Mouse (Mus musculus): ENCODE measurements at regions not wholly inside any gene's neighbourhood (a gene's known extent, or its start where the extent isn't known, plus 50 kb on each side); places are given as distances from the start of the nearest gene placed in this dataset.

DNA sequence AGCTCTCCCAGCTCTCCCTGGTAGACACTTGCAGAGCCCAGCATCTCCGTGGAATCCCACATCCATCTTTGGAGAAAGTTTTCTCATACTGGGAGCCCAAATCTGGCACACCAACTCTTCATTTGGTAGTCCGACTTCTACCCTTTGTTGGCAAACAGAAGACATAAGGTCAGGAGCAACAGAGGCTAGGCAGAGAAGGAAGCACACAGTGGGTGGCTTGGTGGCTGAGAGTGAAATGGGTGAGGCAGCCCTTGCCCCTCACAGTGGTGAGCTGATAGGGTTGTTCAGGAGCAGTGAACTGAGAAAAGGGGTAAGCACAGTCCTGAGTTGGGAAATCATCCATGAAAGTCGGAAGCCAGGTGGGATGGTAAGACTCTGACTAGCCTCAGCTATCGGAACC, 157.6 kb upstream of the Arid2 start:
- no peak for ATAC-seq (ENCODE audit: low FRiP score, low TSS enrichment)
- Histone ChIP-seq H3K36me3 (ENCODE audit: control insufficient read depth, insufficient read depth, low read length) (no peaks in the 10 kb centered on the region), H3K4me2 (replicated peaks; ENCODE audit: low read depth) (no peak overlapping the region), H3K9me3 (ENCODE audit: control insufficient read depth, low read length) (no peaks in the 10 kb centered on the region), H3K27me3 (ENCODE audit: control insufficient read depth, insufficient read depth, low read length) (no peaks in the 10 kb centered on the region), H3K4me3 (ENCODE audit: low read depth, low read length) (no peak overlapping the region), H3K27ac (replicated peaks) (no peak overlapping the region), H3K9ac (ENCODE audit: low read length) (no peak overlapping the region), H3K4me1 (replicated peaks; ENCODE audit: control insufficient read depth, insufficient read depth) (peaks cover 2% of the 10 kb centered on the region; the same call in 1 of the 2 replicates)
- TF ChIP-seq EP300 (optimal IDR thresholded peaks at IDR 0.05) (no peak), CTCF (IDR thresholded peaks at IDR 0.05; ENCODE audit: low read depth) (no peak)
- DNase-seq (ENCODE audit: low spot score) = no peak
- 90% methylated on average over 4 of the region's 4 CpGs for whole genome bisulfite sequencing

DNA sequence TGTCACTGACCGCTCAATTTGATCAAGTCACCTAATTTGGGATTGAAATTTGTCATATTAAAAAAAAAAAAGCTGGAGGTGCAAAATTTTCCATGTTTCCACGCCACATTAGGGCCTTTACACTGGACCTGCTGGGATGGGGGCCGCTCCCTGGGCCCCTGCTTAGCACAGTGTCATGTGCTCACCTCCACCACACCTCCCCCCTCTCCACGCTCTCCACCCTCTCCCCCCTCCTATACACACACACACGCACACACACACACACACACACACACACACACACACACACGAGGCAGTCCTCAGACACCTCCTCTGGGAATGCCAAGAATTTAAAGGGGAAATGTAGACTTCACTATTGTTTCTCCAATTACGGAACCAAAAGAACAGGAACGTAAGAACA, 156.8 kb upstream of the Arid2 start:
- H3K27me3 ChIP-seq (ENCODE audit: control insufficient read depth, insufficient read depth, low read length) = no peaks in the 10 kb centered on the region

DNA sequence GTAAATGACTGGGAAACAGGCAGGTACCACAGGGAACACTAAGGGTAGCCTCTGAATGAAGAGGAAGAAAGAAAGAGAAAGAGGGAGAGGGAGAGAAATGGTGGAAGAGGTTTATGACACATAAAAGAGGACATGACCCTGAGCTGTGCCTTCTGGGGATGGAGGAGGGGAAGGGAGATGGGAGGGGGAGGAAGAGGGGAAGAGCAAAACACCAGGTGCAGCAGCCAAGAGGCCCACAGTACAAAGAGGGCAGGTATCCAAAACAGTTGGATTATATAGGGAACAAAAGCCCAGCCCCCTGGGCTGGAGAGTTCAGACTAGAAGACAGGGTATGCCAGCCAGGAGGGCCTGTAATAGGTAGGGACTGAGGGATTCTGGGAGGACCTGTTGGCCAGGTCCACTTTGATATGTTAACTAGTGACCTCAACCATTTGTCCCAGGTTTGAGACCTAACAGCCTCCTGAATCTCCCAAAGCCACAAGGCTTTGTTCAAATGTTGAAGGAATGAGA, 155.7 kb upstream of the Arid2 start:
- Histone ChIP-seq H3K4me3 (ENCODE audit: low read depth, low read length) (no peak overlapping the region), H3K36me3 (ENCODE audit: control insufficient read depth, insufficient read depth, low read length) (no peaks in the 10 kb centered on the region), H3K4me1 (replicated peaks; ENCODE audit: control insufficient read depth, insufficient read depth) (peaks cover 2% of the 10 kb centered on the region; the same call in 1 of the 2 replicates), H3K9me3 (ENCODE audit: control insufficient read depth, low read length) (no peaks in the 10 kb centered on the region), H3K27ac (replicated peaks) (no peak overlapping the region), H3K9ac (ENCODE audit: low read length) (no peak overlapping the region), H3K4me2 (replicated peaks; ENCODE audit: low read depth) (no peak overlapping the region), H3K27me3 (ENCODE audit: control insufficient read depth, insufficient read depth, low read length) (no peaks in the 10 kb centered on the region)
- TF ChIP-seq EP300 (optimal IDR thresholded peaks at IDR 0.05) = no peak
- TF ChIP-seq CTCF (IDR thresholded peaks at IDR 0.05; ENCODE audit: low read depth) = no peak
- no peak for DNase-seq (ENCODE audit: low spot score)
- no peak for ATAC-seq (ENCODE audit: low FRiP score, low TSS enrichment)

More for the DNA sequence above, 156.8 kb upstream of the Arid2 start:
- ATAC-seq (ENCODE audit: low FRiP score, low TSS enrichment) (no peak), DNase-seq (ENCODE audit: low spot score) (no peak)
- H3K9me3 ChIP-seq (ENCODE audit: control insufficient read depth, low read length) = no peaks in the 10 kb centered on the region
- H3K27ac ChIP-seq (replicated peaks) = no peak overlapping the region
- H3K36me3 ChIP-seq (ENCODE audit: control insufficient read depth, insufficient read depth, low read length) = no peaks in the 10 kb centered on the region
- H3K9ac ChIP-seq (ENCODE audit: low read length) = no peak overlapping the region
- no peak overlapping the region for H3K4me3 ChIP-seq (ENCODE audit: low read depth, low read length)
- 71% methylated on average over 8 of the region's 8 CpGs for WGBS
- TF ChIP-seq CTCF (IDR thresholded peaks at IDR 0.05; ENCODE audit: low read depth) (no peak), EP300 (optimal IDR thresholded peaks at IDR 0.05) (no peak)
- peaks cover 2% of the 10 kb centered on the region; the same call in 1 of the 2 replicates for H3K4me1 ChIP-seq (replicated peaks; ENCODE audit: control insufficient read depth, insufficient read depth)
- H3K4me2 ChIP-seq (replicated peaks; ENCODE audit: low read depth) = no peak overlapping the region

DNA sequence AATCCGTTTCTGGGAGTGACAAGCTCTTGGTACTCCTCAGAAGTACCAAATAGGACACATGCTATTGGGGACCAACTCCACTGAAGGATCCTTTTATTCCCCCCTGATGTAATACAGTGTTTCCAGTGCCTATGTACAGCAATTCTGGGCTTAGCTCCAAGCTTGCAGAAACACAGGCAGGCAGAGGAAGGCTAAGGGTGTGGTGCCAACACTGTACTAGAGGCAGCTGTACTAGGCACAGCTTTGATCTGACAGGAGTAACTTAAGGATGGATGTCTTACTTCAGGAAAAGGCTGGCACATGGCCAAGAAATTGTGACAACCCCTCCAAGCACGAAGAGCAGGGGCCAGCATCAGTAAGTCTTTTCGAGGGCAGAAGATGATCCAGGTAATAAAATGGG, 154.7 kb upstream of the Arid2 start:
- no peaks in the 10 kb centered on the region for H3K36me3 ChIP-seq (ENCODE audit: control insufficient read depth, insufficient read depth, low read length)
- H3K27me3 ChIP-seq (ENCODE audit: control insufficient read depth, insufficient read depth, low read length) = no peaks in the 10 kb centered on the region
- TF ChIP-seq EP300 (optimal IDR thresholded peaks at IDR 0.05) (no peak), CTCF (IDR thresholded peaks at IDR 0.05; ENCODE audit: low read depth) (no peak)
- H3K4me3 ChIP-seq (ENCODE audit: low read depth, low read length) = no peak overlapping the region
- ATAC-seq (ENCODE audit: low FRiP score, low TSS enrichment) (peak; percentile 69; the same call in 1 of the 2 replicates), DNase-seq (ENCODE audit: low spot score) (peak; percentile 16)
- 40% methylated on average over 3 of the region's 3 CpGs for WGBS
- no peak overlapping the region for H3K27ac ChIP-seq (replicated peaks)
- H3K9me3 ChIP-seq (ENCODE audit: control insufficient read depth, low read length) = no peaks in the 10 kb centered on the region
- H3K4me2 ChIP-seq (replicated peaks; ENCODE audit: low read depth) = no peak overlapping the region
- H3K4me1 ChIP-seq (replicated peaks; ENCODE audit: control insufficient read depth, insufficient read depth) = peaks cover 2% of the 10 kb centered on the region; the same call in 1 of the 2 replicates
- no peak overlapping the region for H3K9ac ChIP-seq (ENCODE audit: low read length)

DNA sequence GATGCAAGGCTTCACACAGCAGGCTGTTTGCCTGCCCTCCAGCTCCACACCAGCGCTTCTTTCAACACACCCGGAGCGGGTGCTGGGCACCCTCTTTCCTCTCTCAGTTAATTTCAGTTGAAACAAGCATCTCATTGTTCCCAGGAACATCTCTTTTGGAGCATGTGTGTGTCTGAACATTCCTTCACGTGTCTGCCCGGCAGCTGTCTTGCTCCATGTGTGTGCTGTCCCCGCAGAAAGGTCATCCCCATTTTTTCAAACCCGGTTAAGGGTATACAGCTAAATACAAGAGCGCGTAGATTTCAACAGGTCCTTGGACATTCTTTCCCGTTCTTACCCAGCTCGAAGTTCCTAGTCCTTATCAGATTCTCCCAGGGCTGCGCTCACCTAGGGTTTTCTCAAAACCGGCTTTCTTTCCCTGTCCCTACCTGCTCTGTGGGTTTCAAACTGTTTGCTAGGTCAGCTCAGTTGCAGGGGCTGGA, 152.0 kb upstream of the Arid2 start:
- no peak overlapping the region for H3K9ac ChIP-seq (ENCODE audit: low read length)
- TF ChIP-seq EP300 (optimal IDR thresholded peaks at IDR 0.05) (no peak), CTCF (IDR thresholded peaks at IDR 0.05; ENCODE audit: low read depth) (no peak)
- ATAC-seq (ENCODE audit: low FRiP score, low TSS enrichment) (peak; percentile 57; the same call in 1 of the 2 replicates), DNase-seq (ENCODE audit: low spot score) (peak; percentile 18)
- 0 out of 2 replicates have a peak overlapping the region, but pooled peaks have one; percentile 8 for H3K4me3 ChIP-seq (ENCODE audit: low read depth, low read length)
- no peaks in the 10 kb centered on the region for H3K9me3 ChIP-seq (ENCODE audit: control insufficient read depth, low read length)
- H3K36me3 ChIP-seq (ENCODE audit: control insufficient read depth, insufficient read depth, low read length) = no peaks in the 10 kb centered on the region
- peaks cover 2% of the 10 kb centered on the region; the same call in 1 of the 2 replicates for H3K4me1 ChIP-seq (replicated peaks; ENCODE audit: control insufficient read depth, insufficient read depth)
- H3K27me3 ChIP-seq (ENCODE audit: control insufficient read depth, insufficient read depth, low read length) = no peaks in the 10 kb centered on the region
- 20% methylated on average over 13 of the region's 13 CpGs for WGBS
- no peak overlapping the region; the same call in 1 of the 2 replicates for H3K4me2 ChIP-seq (replicated peaks; ENCODE audit: low read depth)
- H3K27ac ChIP-seq (replicated peaks) = no peak overlapping the region

DNA sequence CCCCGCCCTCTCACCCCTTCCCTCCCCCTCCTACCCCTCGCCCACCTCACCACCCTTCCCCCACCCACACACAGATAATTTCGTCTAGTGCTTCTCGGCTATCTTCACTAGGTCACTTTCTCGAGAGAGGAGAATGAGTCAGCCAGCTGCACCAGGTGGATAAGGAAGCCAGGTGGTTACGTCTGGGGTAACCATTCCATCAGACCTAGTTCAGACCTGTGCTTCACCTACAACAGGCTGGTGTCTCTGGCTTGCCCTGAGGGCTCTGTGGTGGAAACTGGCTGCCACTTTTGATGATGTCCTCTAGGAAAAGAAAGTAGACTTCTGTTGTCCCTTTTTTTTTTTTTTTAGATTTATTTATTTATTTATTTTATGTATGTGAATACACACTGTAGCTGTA, 151.5 kb upstream of the Arid2 start:
- Histone ChIP-seq H3K27ac (replicated peaks) (no peak overlapping the region), H3K4me1 (replicated peaks; ENCODE audit: control insufficient read depth, insufficient read depth) (peaks cover 2% of the 10 kb centered on the region; the same call in 1 of the 2 replicates), H3K4me2 (replicated peaks; ENCODE audit: low read depth) (no peak overlapping the region; the same call in 1 of the 2 replicates), H3K9ac (ENCODE audit: low read length) (no peak overlapping the region), H3K4me3 (ENCODE audit: low read depth, low read length) (0 out of 2 replicates have a peak overlapping the region, but pooled peaks have one; percentile 8), H3K9me3 (ENCODE audit: control insufficient read depth, low read length) (no peaks in the 10 kb centered on the region), H3K36me3 (ENCODE audit: control insufficient read depth, insufficient read depth, low read length) (no peaks in the 10 kb centered on the region), H3K27me3 (ENCODE audit: control insufficient read depth, insufficient read depth, low read length) (no peaks in the 10 kb centered on the region)
- no peak for TF ChIP-seq EP300 (optimal IDR thresholded peaks at IDR 0.05)
- TF ChIP-seq CTCF (IDR thresholded peaks at IDR 0.05; ENCODE audit: low read depth) = no peak
- DNase-seq (ENCODE audit: low spot score) (peak; percentile 22), ATAC-seq (ENCODE audit: low FRiP score, low TSS enrichment) (peak; percentile 73; the same call in 1 of the 2 replicates)
- 38% methylated on average over 6 of the region's 6 CpGs for WGBS

Measured in stomach, postnatal 0 days (tissue).